Mouse (Mus musculus): ENCODE data around the gene Lyve1. TPM values are rescaled to one million over a fixed set of nuclear protein-coding genes. Genes with fewer than 3 reads are reported as not detected.

Lyve1 gene
- polyA plus RNA-seq, 1 experiment from 2014 or later: 1.7 TPM

Other genes with a start within 250 kb of the Lyve1 start
- gene Sbf2, start 248.3 kb downstream of the Lyve1 start, polyA plus RNA-seq (2016; fragmentation: Nextera tagmentation; extraction: Ambion mirVana): 31.4 and 34.8 TPM in 2 replicates
- 5.9 and 6.8 TPM in 2 replicates for gene Adm, start 235.6 kb downstream of the Lyve1 start, polyA plus RNA-seq (2016; fragmentation: Nextera tagmentation; extraction: Ambion mirVana)
- 1.7 and 1.9 TPM in 2 replicates for gene Ampd3, start 95.0 kb downstream of the Lyve1 start, polyA plus RNA-seq (2016; fragmentation: Nextera tagmentation; extraction: Ambion mirVana)
- gene Rnf141, start 18.8 kb downstream of the Lyve1 start, polyA plus RNA-seq (2016; fragmentation: Nextera tagmentation; extraction: Ambion mirVana): 22.2 and 22.8 TPM in 2 replicates
- gene Mrvi1, start 119.2 kb upstream of the Lyve1 start, polyA plus RNA-seq (2016; fragmentation: Nextera tagmentation; extraction: Ambion mirVana): 0.93 and 1.3 TPM in 2 replicates
- 71.1 and 77.3 TPM in 2 replicates for gene Ctr9, start 165.7 kb upstream of the Lyve1 start, polyA plus RNA-seq (2016; fragmentation: Nextera tagmentation; extraction: Ambion mirVana)
- gene Eif4g2, start 219.8 kb upstream of the Lyve1 start, polyA plus RNA-seq (2016; fragmentation: Nextera tagmentation; extraction: Ambion mirVana): 1,372 and 1,373 TPM in 2 replicates

Measured in hindbrain, embryonic 10.5 days (tissue).